In genomic region chr3:60582154-60582553, GRCm38 (mm10) we compare ENCODE assay signal across 18 mouse cellular contexts.
DNase-seq lines count a peak whose midpoint lies in the region; ATAC-seq and TF ChIP-seq lines count a peak whose summit lies in the region.
"Had no signal": no experiment of that assay in that cellular context is flagged by ENCODE, and none has a peak within 500 bp of the region (broad histone marks: within the 10 kb centered on the region; RNA-seq: fewer than 3 reads in every experiment).

No protein-coding gene starts in this region.

- no peak overlapping the region for H3K4me2 ChIP-seq in hindbrain, embryonic 14.5 days (replicated peaks)
- no peak overlapping the region for H3K4me2 ChIP-seq in hindbrain, embryonic 16.5 days (ENCODE audit: low read length)
- no peak overlapping the region for H3K4me2 ChIP-seq in neural tube, embryonic 13.5 days
- H3K4me2 ChIP-seq: limb, embryonic 12.5 days had no signal

- peaks cover 25% of the 10 kb centered on the region; the same call in 1 of the 2 replicates for H3K4me1 ChIP-seq in cerebellum, adult 2 months (ENCODE audit: control insufficient read depth, insufficient read depth, low read length)
- H3K4me1 ChIP-seq in hindbrain, embryonic 14.5 days (replicated peaks; ENCODE audit: control insufficient read depth, insufficient read depth, low read length), result peaks cover 9% of the 10 kb centered on the region; the same call in 1 of the 2 replicates
- no peaks in the 10 kb centered on the region; the same call in 1 of the 2 replicates for H3K4me1 ChIP-seq in hindbrain, embryonic 16.5 days (ENCODE audit: control insufficient read depth, insufficient read depth, low read depth, low read length)
- peaks cover 39% of the 10 kb centered on the region for H3K4me1 ChIP-seq in neural tube, embryonic 13.5 days (replicated peaks)

- no peak for TF ChIP-seq CTCF in cerebellum, adult 2 months (IDR thresholded peaks at IDR 0.05; ENCODE audit: borderline replicate concordance, insufficient read depth, low read depth, low read length)

- no peak overlapping the region for H3K9ac ChIP-seq in hindbrain, embryonic 14.5 days
- H3K9ac ChIP-seq in hindbrain, embryonic 16.5 days (ENCODE audit: low read depth, low read length), result no peak overlapping the region
- no peak overlapping the region for H3K9ac ChIP-seq in neural tube, embryonic 13.5 days
- H3K9ac ChIP-seq: limb, embryonic 12.5 days had no signal

- ATAC-seq in hindbrain, embryonic 14.5 days (ENCODE audit: low FRiP score), result no peak
- ATAC-seq in hindbrain, embryonic 16.5 days, result no peak
- no peak for ATAC-seq in neural tube, embryonic 13.5 days (ENCODE audit: low read depth)
- ATAC-seq: intestine, postnatal 0 days had no signal

- no peak for DNase-seq in cerebellum, adult 2 months
- DNase-seq in cerebellum, postnatal 4 days (ENCODE audit: low spot score in 2 of 2), result no peak
- no peak for DNase-seq in hindbrain, embryonic 14.5 days (ENCODE audit: low spot score)
- no peak for DNase-seq in neural tube, embryonic 10.5 days (ENCODE audit: extremely low spot score, low spot score)
- no peak for DNase-seq in left cerebral cortex, postnatal 14 days (ENCODE audit: low spot score in 2 of 2)
- DNase-seq in urinary bladder, postnatal 36 days (ENCODE audit: low spot score in 2 of 2), result no peak
- DNase-seq: adrenal gland, postnatal 10 days; cerebellum, adult 18-20 months; kidney, postnatal 36 days; layer of hippocampus, postnatal 36 days; thymus, postnatal 14 days had no signal

- H3K27ac ChIP-seq in cerebellum, adult 2 months (ENCODE audit: insufficient read depth, low read length), result peak overlapping the region; percentile 13; the same call in 1 of the 2 replicates
- peak overlapping the region; percentile 20; the same call in 1 of the 2 replicates for H3K27ac ChIP-seq in hindbrain, embryonic 14.5 days
- H3K27ac ChIP-seq in hindbrain, embryonic 16.5 days (ENCODE audit: low read depth, low read length), result no peak overlapping the region
- H3K27ac ChIP-seq in neural tube, embryonic 13.5 days (replicated peaks), result peak overlapping the region; percentile 15
- H3K27ac ChIP-seq: forebrain, embryonic 10.5 days; heart, embryonic 10.5 days; midbrain, embryonic 10.5 days had no signal

- WGBS in cerebellum, adult 2 months, result 14% methylated on average over 3 of the region's 3 CpGs
- 66% methylated on average over 3 of the region's 3 CpGs for WGBS in hindbrain, embryonic 14.5 days
- 67% methylated on average over 3 of the region's 3 CpGs for WGBS in hindbrain, embryonic 16.5 days
- 35% methylated on average over 3 of the region's 3 CpGs for WGBS in neural tube, embryonic 13.5 days

- no peaks in the 10 kb centered on the region for H3K36me3 ChIP-seq in hindbrain, embryonic 14.5 days (replicated peaks; ENCODE audit: control insufficient read depth, insufficient read depth)
- no peaks in the 10 kb centered on the region for H3K36me3 ChIP-seq in hindbrain, embryonic 16.5 days (ENCODE audit: control insufficient read depth, insufficient read depth, low read length)
- H3K36me3 ChIP-seq in neural tube, embryonic 13.5 days, result no peaks in the 10 kb centered on the region
- H3K36me3 ChIP-seq: forebrain, embryonic 10.5 days; heart, embryonic 10.5 days; limb, embryonic 12.5 days; midbrain, embryonic 10.5 days had no signal

- no peaks in the 10 kb centered on the region for H3K9me3 ChIP-seq in hindbrain, embryonic 14.5 days (ENCODE audit: control insufficient read depth, low read length)
- no peaks in the 10 kb centered on the region for H3K9me3 ChIP-seq in hindbrain, embryonic 16.5 days (ENCODE audit: control insufficient read depth, low read length)
- no peaks in the 10 kb centered on the region for H3K9me3 ChIP-seq in neural tube, embryonic 13.5 days
- H3K9me3 ChIP-seq: forebrain, embryonic 10.5 days; heart, embryonic 10.5 days; limb, embryonic 12.5 days; midbrain, embryonic 10.5 days had no signal

- TF ChIP-seq POLR2A in cerebellum, adult 2 months (IDR thresholded peaks at IDR 0.05; ENCODE audit: borderline replicate concordance, insufficient read depth, low read length), result no peak

- no peaks in the 10 kb centered on the region for H3K27me3 ChIP-seq in cerebellum, adult 2 months (ENCODE audit: control insufficient read depth, insufficient read depth, low read length)
- no peaks in the 10 kb centered on the region for H3K27me3 ChIP-seq in hindbrain, embryonic 14.5 days (ENCODE audit: control insufficient read depth, insufficient read depth, low read length)
- no peaks in the 10 kb centered on the region for H3K27me3 ChIP-seq in hindbrain, embryonic 16.5 days (replicated peaks; ENCODE audit: control insufficient read depth, insufficient read depth, low read length)
- no peaks in the 10 kb centered on the region for H3K27me3 ChIP-seq in neural tube, embryonic 13.5 days
- H3K27me3 ChIP-seq: limb, embryonic 12.5 days had no signal

- intact Hi-C loops in left cerebral cortex, postnatal 14 days (cut with DNase I), result no loop called here

- H3K4me3 ChIP-seq in cerebellum, adult 2 months (replicated peaks; ENCODE audit: insufficient read depth, low read depth, low read length), result no peak overlapping the region
- no peak overlapping the region for H3K4me3 ChIP-seq in hindbrain, embryonic 14.5 days (replicated peaks; ENCODE audit: low read length)
- H3K4me3 ChIP-seq in hindbrain, embryonic 16.5 days (ENCODE audit: low read length), result no peak overlapping the region
- no peak overlapping the region for H3K4me3 ChIP-seq in neural tube, embryonic 13.5 days
- H3K4me3 ChIP-seq: forebrain, embryonic 10.5 days; heart, embryonic 10.5 days; limb, embryonic 12.5 days; midbrain, embryonic 10.5 days had no signal
